Mouse (Mus musculus): ENCODE results near the gene Pex26.

DNA sequence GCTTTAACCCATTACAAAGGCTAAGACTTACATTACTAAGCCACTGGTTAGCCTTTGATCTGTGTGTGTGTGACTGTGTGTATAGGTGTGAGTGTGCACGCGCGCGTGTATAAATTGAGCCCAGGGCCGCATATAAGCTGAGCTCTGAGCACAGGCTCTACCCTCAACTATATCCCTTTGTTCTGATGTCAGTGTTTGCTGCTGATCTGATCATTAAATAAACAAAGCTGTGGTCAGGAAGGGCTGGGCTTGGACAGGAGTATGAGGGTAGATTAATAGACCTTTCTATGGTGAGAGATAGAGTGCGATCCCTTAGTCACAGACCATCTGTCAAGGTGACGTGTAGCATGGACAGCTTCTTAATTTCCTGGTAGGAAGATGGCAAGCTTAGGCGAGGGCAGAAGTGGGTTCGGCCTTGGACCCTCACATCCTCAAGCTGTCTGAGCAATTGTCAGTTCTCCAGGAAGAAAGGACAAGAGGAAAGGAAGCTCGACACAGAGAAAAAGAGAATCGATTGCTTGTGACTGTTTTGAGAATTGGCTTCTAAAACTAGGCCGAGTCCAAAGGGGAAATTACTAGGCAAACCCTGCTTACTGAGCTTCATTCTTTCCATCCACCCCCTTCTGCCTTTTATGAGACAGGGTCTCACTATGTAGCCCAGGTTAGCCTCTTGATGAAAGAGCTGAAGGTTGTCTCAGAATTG is 45.0 kb upstream of the Pex26 start:
- TF ChIP-seq POLR2A (IDR thresholded peaks at IDR 0.05; ENCODE audit: low read depth, low read length) (no peak), CTCF (IDR thresholded peaks at IDR 0.05; ENCODE audit: extremely low read depth, insufficient read depth, insufficient read length, insufficient replicate concordance) (no peak)
